Mouse (Mus musculus): ENCODE data around the gene Tm9sf1. TPM values are rescaled to one million over a fixed set of nuclear protein-coding genes. Genes with fewer than 3 reads are reported as not detected.

The Tm9sf1 gene
- total RNA-seq, 2 experiments from 2014 or later = 15.0 to 21.3 TPM

DNA sequence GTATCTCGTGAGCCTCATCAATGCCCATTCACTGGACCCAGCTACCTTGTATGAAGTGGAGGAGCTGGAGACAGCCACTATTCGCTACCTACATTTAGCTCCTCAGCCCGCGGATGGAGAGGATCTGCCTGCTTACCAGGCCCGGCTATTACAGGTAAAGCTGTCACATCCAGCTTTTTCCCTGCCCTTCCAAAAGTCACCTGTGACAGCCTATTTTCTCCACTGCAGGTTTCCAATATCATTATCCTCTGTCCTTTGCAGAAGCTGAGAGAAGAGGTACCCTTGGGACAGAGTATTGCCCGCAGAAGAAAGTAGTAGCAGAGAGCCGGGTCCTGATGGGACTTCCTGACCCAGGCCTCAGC, 40.4 kb downstream of the Tm9sf1 start, which contains the start of gene Irf9:
TSS of gene Irf9 (plus strand) at position 301 of the 362 bp plus-strand sequence.
- DNase-seq = no peak
- peak within 1 kb of the TSS; percentile 84 for H3K4me3 ChIP-seq
- intact Hi-C loops (cut with DNase I) = loop anchor here (2.0 to 5.0 kb wide), 2 partner anchors 46 to 106 kb away; no protein-coding TSS in a partner anchor
- TF ChIP-seq CTCF (IDR thresholded peaks at IDR 0.05) = no peak
- peak within 1 kb of the TSS; percentile 88 for H3K27ac ChIP-seq

DNA sequence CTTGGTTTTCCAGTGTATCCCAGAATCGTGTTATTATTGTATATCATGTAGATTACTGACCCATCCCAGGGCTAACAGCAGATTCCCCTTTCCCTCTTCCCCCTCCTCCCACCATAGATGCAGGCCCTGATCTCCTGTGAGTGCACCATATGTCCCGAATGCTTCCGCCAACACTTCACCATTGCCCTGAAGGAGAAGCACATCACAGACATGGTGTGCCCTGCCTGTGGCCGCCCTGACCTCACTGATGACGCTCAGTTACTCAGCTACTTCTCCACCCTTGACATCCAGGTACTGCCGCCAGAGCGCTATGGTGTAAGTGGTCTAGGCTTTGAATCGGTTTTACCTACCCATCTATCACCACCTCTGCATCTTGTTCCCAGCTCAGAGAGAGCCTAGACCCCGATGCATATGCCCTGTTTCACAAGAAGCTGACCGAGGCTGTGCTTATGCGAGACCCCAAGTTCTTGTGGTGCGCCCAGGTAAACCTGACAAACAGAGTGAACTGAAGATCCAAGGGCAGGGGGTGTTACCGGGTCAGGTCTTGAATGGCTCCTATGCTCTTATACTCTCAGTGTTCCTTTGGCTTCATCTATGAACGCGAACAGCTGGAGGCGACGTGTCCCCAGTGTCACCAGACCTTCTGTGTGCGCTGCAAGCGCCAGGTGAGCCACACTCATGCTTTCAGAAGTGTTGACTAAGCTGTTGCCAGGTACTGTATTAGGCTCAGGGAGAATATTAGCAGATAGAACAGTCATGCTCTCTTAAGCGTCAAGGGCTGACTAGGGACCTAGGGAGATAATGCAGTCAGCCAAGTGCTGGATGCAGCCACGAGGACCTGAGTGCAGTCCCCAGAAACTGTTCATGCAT, 44.9 kb downstream of the Tm9sf1 start:
- no peak for DNase-seq
- Histone ChIP-seq H3K4me3 (no peak overlapping the region), H3K27ac (no peak overlapping the region)
- no peak for TF ChIP-seq CTCF (IDR thresholded peaks at IDR 0.05)
- intact Hi-C loops (cut with DNase I) = no loop called here

DNA sequence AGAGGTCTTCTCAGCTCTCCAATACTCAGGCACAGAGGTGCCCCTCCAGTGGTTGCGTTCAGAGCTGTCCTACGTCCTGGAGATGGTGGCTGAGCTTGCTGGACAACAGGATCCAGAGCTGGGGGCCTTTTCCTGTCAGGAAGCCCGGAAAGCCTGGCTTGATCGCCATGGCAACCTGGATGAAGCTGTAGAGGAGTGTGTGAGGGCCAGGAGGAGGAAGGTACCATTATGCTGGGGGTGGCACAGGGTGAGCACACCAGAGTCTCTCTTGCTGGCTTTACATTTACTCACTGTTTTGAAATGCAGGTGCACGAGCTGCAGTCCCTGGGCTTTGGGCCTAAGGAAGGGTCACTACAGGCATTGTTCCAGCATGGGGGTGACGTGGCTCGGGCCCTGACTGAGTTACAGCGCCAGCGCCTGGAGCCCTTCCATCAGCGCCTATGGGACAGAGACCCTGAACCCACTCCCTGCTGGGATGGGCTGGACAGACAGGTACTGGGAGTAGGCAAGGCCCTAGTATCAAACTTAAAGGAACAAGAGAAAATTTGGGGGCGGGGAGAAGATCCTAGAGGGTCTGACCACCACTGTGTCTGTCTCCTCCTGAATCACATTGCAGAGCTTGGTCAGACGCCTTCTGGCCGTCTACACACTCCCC, 47.4 kb downstream of the Tm9sf1 start:
- no peak for TF ChIP-seq CTCF (IDR thresholded peaks at IDR 0.05)
- intact Hi-C loops (cut with DNase I) = no loop called here
- no peak overlapping the region for H3K27ac ChIP-seq

DNA sequence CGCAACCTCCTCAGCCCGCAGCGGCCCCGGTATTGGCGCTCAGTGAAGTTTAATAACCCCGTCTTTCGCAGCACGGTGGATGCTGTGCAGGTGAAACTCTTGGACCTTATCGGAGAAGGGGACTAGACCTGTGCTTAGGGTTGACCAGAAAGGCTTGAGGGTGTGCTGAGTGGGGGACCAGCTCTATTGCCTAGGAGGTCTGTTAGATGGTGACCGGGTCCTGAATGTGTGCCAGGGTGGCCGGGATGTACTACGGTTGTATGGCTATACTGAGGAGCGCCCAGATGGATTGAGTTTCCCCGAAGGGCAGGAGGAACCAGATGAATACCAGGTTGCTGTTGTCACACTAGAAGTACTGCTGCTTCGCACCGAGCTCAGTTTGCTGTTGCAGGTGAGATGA, 51.4 kb downstream of the Tm9sf1 start:
- peak overlapping the region; percentile 98 for H3K27ac ChIP-seq
- TF ChIP-seq CTCF (IDR thresholded peaks at IDR 0.05) = no peak
- peak; percentile 53 for DNase-seq
- peak overlapping the region; percentile 74 for H3K4me3 ChIP-seq
- intact Hi-C loops (cut with DNase I) = no loop called here

More for the DNA sequence above, 47.4 kb downstream of the Tm9sf1 start:
- DNase-seq = no peak
- no peak overlapping the region for H3K4me3 ChIP-seq

DNA sequence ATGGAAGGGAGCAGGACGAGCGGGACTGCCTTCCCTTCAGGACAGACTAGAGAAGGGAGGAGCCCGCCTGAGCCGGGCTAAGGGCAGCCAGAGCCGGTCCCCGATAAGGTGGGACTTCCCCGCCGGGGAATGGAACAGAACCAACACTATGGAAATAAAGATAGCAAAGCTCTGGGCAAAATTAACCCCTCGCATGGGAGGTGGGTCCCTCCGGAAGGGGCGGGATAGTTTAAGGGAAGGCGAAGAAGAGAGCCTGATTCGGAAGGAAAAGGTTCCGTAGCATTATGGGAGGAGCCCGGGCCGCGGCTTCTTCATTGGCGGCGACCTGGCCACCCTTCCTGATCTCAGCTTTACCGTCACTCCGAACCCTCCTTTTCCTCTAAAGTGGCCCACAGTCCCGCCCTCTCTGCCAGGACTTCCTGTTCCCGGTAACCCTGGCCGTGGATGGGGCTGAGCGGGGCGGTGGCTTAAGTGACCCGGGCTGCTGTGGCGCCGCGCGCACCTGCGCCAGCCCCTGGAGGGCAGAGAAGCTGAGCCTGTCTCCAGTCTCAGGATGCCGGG, 52.2 kb downstream of the Tm9sf1 start, which contains the start of gene Rnf31:
TSS of gene Rnf31 (plus strand) at position 378 of the 561 bp plus-strand sequence.
- intact Hi-C loops (cut with DNase I) = loop anchor here (1.0 kb wide), 2 partner anchors 16 to 80 kb away; partner anchors contain the start of genes Fitm1 and Gmpr2
- no peak for TF ChIP-seq CTCF (IDR thresholded peaks at IDR 0.05)

DNA sequence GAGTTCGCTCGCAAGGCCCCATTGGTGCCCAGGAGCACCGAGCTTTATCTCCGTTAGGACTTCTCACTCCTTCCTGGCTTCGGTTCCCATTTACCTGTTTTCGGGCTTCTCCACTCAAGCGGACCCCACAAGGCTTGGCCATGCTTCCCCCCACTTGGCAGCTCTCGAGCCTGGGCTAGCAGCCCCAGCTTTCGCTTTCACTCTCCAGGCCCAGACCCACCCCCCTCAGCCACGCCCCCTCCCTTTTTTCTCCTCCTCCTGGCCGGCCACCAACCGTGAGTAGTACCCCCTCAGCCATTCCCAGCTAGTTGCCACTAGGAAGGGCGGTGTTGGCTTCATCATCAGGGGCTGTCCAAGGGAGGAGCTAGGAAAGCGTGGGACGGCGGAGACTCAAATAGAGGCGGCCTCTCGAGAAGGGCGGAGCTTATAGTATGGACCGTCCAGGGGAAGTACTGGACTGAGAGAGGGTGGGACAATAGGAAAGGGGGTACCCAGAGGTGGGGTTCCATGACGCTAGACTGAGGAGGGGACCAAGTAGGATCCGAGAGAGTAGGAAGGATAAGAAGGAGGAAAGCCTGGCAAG, 52.8 kb downstream of the Tm9sf1 start, which contains the start of gene Psme2:
TSS of gene Psme2 (minus strand) at position 366 of the 583 bp plus-strand sequence.
- peak; percentile 96 for DNase-seq
- Histone ChIP-seq H3K4me3 (peak within 1 kb of the TSS; percentile 74), H3K27ac (peak within 1 kb of the TSS; percentile 98)
- TF ChIP-seq CTCF (IDR thresholded peaks at IDR 0.05) = no peak
- intact Hi-C loops (cut with DNase I) = loop anchor here (1.0 kb wide), 2 partner anchors 16 to 80 kb away; partner anchors contain the start of genes Fitm1 and Gmpr2

More for the DNA sequence above, 52.2 kb downstream of the Tm9sf1 start, which contains the start of gene Rnf31:
- DNase-seq = peak; percentile 97
- Histone ChIP-seq H3K4me3 (peak within 1 kb of the TSS; percentile 74), H3K27ac (peak within 1 kb of the TSS; percentile 98)

DNA sequence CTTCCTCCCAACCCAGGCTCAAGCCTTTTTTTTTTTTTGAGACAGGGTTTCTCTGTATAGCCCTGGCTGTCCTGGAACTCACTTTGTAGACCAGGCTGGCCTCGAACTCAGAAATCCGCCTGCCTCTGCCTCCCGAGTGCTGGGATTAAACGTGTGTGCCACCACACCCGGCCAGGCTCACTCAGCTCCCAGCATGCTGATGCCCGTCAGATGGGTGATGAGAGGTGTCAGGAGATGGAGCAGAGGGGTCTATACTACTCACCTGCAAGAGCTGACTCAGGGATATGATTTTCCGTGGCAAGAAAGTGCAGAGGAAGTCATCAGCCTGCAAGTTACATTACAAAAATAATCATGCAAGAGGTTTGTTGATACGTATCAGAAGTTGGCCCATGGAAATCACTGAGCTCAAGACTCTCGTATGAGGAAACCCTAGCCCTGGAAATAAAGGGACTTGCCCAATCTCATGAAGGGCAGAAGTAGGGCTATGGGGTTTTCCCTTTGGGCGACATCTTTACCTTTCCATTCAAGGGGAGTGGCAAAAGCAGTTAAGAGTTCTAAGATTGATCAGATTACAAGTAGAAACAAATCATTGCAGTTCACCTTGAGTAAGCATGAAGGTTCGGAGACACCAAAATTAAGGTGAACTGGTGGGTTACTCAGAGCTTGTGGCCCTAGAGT, 53.7 kb downstream of the Tm9sf1 start:
- TF ChIP-seq CTCF (IDR thresholded peaks at IDR 0.05) = no peak
- intact Hi-C loops (cut with DNase I) = no loop called here
- no peak for DNase-seq
- Histone ChIP-seq H3K4me3 (peak overlapping the region; percentile 74), H3K27ac (peak overlapping the region; percentile 98)

DNA sequence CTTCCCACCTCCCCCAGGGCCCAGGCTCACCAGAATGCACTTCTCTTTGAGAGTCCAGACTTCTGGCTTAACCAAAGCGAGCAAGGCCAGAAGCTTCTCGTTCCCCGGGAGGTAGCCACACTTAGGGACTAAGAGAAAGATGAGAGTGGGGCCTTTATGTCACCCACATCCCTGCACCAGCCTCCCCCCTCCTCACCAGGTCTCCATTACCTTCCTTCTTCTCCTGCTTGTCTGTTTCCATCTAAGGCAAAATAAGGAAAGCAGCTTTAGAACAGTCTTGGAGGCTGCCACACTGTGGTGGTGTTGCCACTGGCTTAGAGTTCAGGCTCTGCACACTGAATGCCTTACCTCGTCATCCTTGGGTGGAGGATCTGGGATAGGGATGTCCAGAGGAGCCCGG, 54.3 kb downstream of the Tm9sf1 start:
- no peak for TF ChIP-seq CTCF (IDR thresholded peaks at IDR 0.05)
- intact Hi-C loops (cut with DNase I) = no loop called here
- DNase-seq = no peak
- Histone ChIP-seq H3K27ac (no peak overlapping the region), H3K4me3 (no peak overlapping the region)

DNA sequence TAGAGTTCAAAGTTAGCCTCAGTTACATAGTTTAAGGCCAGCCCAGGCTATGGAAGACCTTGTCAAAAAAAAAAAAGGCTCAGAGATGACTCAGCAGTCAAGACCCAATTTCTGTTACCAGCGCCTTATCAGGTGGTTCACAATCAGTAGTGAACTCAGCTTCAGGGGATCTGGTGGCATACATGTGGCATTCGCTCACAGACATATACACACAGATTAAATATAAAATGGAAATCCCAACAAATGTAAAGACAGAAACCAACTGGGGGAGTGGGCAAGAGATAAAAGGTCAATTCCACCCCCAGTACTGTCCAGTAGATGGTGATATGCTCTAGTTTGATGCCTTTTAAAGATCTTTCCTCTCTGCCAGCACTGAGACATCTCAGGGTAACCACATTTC, 57.5 kb downstream of the Tm9sf1 start:
- intact Hi-C loops (cut with DNase I) = no loop called here
- no peak for DNase-seq
- TF ChIP-seq CTCF (IDR thresholded peaks at IDR 0.05) = no peak
- H3K4me3 ChIP-seq = no peak overlapping the region
- peak overlapping the region; percentile 90 for H3K27ac ChIP-seq

Other genes with a start within 250 kb of the Tm9sf1 start
- 10 to 100 TPM; 28.4 to 68.7 TPM for gene Dhrs4, start 165.0 kb downstream of the Tm9sf1 start, total RNA-seq (2021)
- gene Carmil3, start 153.2 kb downstream of the Tm9sf1 start, total RNA-seq (2021) = under 1 TPM; 0.43 to 0.95 TPM
- gene Cpne6, start 133.4 kb downstream of the Tm9sf1 start, total RNA-seq (2021) = not detected
- gene Nrl, start 118.8 kb downstream of the Tm9sf1 start, total RNA-seq (2021) = not detected
- 1 to 10 TPM; 3.5 to 4.2 TPM for gene Pck2, start 103.5 kb downstream of the Tm9sf1 start, total RNA-seq (2021)
- gene Dcaf11, start 83.8 kb downstream of the Tm9sf1 start, total RNA-seq (2021) = 100 to 1,000 TPM; 129 to 133 TPM
- not detected for gene A730061H03Rik, start 83.4 kb downstream of the Tm9sf1 start, total RNA-seq (2021)
- gene Fitm1, start 68.2 kb downstream of the Tm9sf1 start, total RNA-seq (2021) = 100 to 1,000 TPM; 282 to 334 TPM
- gene Psme1, start 65.7 kb downstream of the Tm9sf1 start, total RNA-seq (2021) = 10 to 100 TPM; 53.3 to 75.5 TPM
- 10 to 100 TPM; 30.3 to 45.2 TPM for gene Emc9, start 58.5 kb downstream of the Tm9sf1 start, total RNA-seq (2021)
- 10 to 100 TPM; 33.8 to 54.8 TPM for gene Psme2, start 52.7 kb downstream of the Tm9sf1 start, total RNA-seq (2021)
- 10 to 100 TPM; 17.1 to 20.4 TPM for gene Rnf31, start 52.1 kb downstream of the Tm9sf1 start, total RNA-seq (2021)
- 1 to 10 TPM; 4.7 to 5.1 TPM for gene Irf9, start 40.2 kb downstream of the Tm9sf1 start, total RNA-seq (2021)
- gene Rec8, start 25.8 kb downstream of the Tm9sf1 start, total RNA-seq (2021) = not detected
- 10 to 100 TPM; 73.2 to 81.0 TPM for gene Ipo4, start 7.8 kb downstream of the Tm9sf1 start, total RNA-seq (2021)
- gene Gm49378, start 5.9 kb downstream of the Tm9sf1 start, total RNA-seq (2021) = 1 to 10 TPM; 1.1 to 2.3 TPM
- gene Tssk4, start 6.4 kb upstream of the Tm9sf1 start, total RNA-seq (2021) = under 1 TPM; 0.20 to 0.28 TPM
- gene Mdp1, start 16.7 kb upstream of the Tm9sf1 start, total RNA-seq (2021) = 10 to 100 TPM; 17.4 to 23.8 TPM
- 1 to 10 TPM; 2.4 to 3.1 TPM for gene Gmpr2, start 28.1 kb upstream of the Tm9sf1 start, total RNA-seq (2021)
- 100 to 1,000 TPM; 188 to 211 TPM for gene Nedd8, start 28.3 kb upstream of the Tm9sf1 start, total RNA-seq (2021)
- 10 to 100 TPM; 10.4 to 13.1 TPM for gene Tinf2, start 38.0 kb upstream of the Tm9sf1 start, total RNA-seq (2021)
- under 1 TPM in 1 of 2 experiments, not detected in 1; 0.11 TPM for gene Tgm1, start 70.1 kb upstream of the Tm9sf1 start, total RNA-seq (2021)
- 10 to 100 TPM in 1 of 2 experiments, 1 to 10 TPM in 1; 9.8 to 10.6 TPM for gene Rabggta, start 78.5 kb upstream of the Tm9sf1 start, total RNA-seq (2021)
- 10 to 100 TPM; 29.1 to 33.0 TPM for gene Dhrs1, start 101.9 kb upstream of the Tm9sf1 start, total RNA-seq (2021)
- gene Nop9, start 101.9 kb upstream of the Tm9sf1 start, total RNA-seq (2021) = 10 to 100 TPM in 1 of 2 experiments, 1 to 10 TPM in 1; 9.8 to 10.4 TPM
- gene Cideb, start 114.7 kb upstream of the Tm9sf1 start, total RNA-seq (2021) = not detected
- gene Ltb4r2, start 117.6 kb upstream of the Tm9sf1 start, total RNA-seq (2021) = not detected
- under 1 TPM in 1 of 2 experiments, not detected in 1; 0.18 TPM for gene Ltb4r1, start 122.2 kb upstream of the Tm9sf1 start, total RNA-seq (2021)
- 10 to 100 TPM in 1 of 2 experiments, 1 to 10 TPM in 1; 6.8 to 10.1 TPM for gene Adcy4, start 140.3 kb upstream of the Tm9sf1 start, total RNA-seq (2021)
- 1 to 10 TPM in 1 of 2 experiments, under 1 TPM in 1; 0.64 to 1.1 TPM for gene Ripk3, start 145.1 kb upstream of the Tm9sf1 start, total RNA-seq (2021)
- gene Nfatc4, start 179.3 kb upstream of the Tm9sf1 start, total RNA-seq (2021) = 1 to 10 TPM; 3.4 to 3.8 TPM
- gene Nynrin, start 210.2 kb upstream of the Tm9sf1 start, total RNA-seq (2021) = 1 to 10 TPM; 1.6 to 2.0 TPM
- gene Cbln3, start 240.6 kb upstream of the Tm9sf1 start, total RNA-seq (2021) = not detected
- 1 to 10 TPM; 6.4 to 8.1 TPM for gene Khnyn, start 241.1 kb upstream of the Tm9sf1 start, total RNA-seq (2021)